Mouse (Mus musculus) brain, adult 2 months (tissue): ENCODE data around the gene Fancc.

ENCODE experiments used
- DNase-seq: peaks from one replicate; pipeline ENCODE4 v3.0.0; 2011; ENCODE audit warnings: low read depth, low spot score

Fancc gene

GRCm38 (mm10) chr13:63421225-63421624 is 75.9 kb downstream of the Fancc start:
- peak; percentile 20 for DNase-seq

GRCm38 (mm10) chr13:63418148-63418547 is 78.9 kb downstream of the Fancc start:
- DNase-seq: peak; percentile 14

- DNase-seq: no peak
These were observed 80.3 kb downstream of the Fancc start for GRCm38 (mm10) chr13:63416824-63417223.

DNA sequence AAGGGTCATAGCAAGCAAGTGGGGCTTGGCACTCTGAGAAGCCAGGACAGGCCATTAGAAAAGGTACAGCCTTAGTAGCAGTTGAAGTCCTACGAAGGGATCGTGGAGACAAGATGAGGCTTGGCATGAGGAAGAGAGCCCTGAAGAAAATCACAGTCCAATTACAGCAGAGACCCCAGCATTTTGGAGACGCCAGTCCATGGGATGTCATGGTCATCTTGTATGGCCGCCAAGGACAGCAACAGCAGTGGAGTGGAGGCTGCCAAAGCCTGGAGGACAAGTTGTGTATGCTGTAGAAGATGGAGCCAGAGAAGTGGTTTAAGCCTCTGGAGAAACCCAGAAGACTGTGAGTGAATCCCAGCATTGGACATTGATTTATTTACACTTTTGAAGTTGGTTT is 84.4 kb downstream of the Fancc start:
- no peak for DNase-seq

GRCm38 (mm10) chr13:63411310-63412022 is 85.6 kb downstream of the Fancc start:
- DNase-seq: peak; percentile 29

GRCm38 (mm10) chr13:63410578-63411298 is 86.3 kb downstream of the Fancc start:
- no peak for DNase-seq

GRCm38 (mm10) chr13:63405151-63405550 is 91.9 kb downstream of the Fancc start:
- no peak for DNase-seq

- no peak for DNase-seq
These were observed 92.4 kb downstream of the Fancc start for GRCm38 (mm10) chr13:63404657-63405056.

- peak; percentile 86 for DNase-seq
These were observed 94.3 kb downstream of the Fancc start for GRCm38 (mm10) chr13:63402823-63403222.

DNA sequence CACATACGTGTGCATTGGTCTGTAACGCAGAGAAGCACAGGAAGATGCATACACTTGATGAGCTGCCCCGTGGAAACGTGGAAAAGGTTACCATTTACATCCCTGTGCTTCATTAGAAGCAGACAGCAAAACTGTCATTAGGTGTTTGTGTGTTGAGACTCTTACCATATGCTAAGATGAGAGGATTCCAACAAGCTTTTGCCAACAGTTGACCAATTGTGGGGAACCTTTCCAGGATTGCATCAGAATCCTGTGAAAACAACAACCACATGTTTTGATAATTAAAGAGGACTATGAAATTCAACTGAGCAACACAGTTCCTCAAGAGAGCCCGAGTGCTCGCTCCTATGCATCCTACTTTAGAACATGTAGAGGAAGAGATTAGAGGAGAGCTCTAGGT is 97.0 kb downstream of the Fancc start:
- peak; percentile 86 for DNase-seq

DNA sequence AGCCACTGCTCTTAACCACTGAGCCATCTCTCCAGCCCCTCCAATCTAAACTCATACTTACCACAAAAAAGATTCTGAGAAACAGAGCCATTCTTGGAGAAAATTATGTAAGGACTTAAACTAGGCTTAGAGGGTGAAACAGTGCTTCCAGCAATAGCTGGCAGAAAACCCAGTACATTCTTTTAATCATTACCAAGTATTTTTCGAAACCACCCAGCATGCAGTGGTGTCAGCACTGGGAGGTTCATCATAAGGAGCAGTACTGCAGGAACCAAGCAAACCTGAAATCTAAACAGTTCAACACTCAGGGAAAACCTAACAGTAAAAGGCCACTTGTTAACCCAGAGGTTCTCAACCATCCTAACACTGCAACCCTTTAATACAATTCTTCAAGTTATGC is 99.7 kb downstream of the Fancc start:
- DNase-seq: no peak

GRCm38 (mm10) chr13:63394304-63395063 is 102.6 kb downstream of the Fancc start:
- no peak for DNase-seq

- DNase-seq: peak; percentile 92
These were observed 111.8 kb downstream of the Fancc start for GRCm38 (mm10) chr13:63385234-63385633.

- DNase-seq: peak; percentile 22
These were observed 112.3 kb downstream of the Fancc start for GRCm38 (mm10) chr13:63384775-63385174.

GRCm38 (mm10) chr13:63382206-63382605 is 114.9 kb downstream of the Fancc start:
- DNase-seq: no peak

- DNase-seq: no peak
These were observed 123.5 kb downstream of the Fancc start for GRCm38 (mm10) chr13:63373460-63374166.

DNA sequence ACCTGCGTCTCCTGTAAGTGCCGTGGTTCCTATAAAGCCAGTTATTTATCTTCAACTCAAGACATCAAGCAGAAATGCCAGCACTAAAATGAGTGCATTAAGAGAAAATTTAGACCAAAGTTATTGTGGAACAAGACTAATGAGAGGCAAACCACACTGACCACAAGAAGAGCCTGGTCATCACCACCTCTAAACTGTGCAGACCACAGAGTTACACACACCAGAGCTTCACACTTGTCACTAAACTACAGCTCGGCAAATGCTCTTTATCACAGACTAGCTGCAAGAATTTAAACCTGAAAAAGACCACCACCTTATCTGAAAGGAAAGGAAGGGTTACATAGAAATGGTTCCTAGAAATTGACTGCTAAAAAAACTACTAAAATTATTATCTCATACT is 135.3 kb downstream of the Fancc start:
- no peak for DNase-seq

DNA sequence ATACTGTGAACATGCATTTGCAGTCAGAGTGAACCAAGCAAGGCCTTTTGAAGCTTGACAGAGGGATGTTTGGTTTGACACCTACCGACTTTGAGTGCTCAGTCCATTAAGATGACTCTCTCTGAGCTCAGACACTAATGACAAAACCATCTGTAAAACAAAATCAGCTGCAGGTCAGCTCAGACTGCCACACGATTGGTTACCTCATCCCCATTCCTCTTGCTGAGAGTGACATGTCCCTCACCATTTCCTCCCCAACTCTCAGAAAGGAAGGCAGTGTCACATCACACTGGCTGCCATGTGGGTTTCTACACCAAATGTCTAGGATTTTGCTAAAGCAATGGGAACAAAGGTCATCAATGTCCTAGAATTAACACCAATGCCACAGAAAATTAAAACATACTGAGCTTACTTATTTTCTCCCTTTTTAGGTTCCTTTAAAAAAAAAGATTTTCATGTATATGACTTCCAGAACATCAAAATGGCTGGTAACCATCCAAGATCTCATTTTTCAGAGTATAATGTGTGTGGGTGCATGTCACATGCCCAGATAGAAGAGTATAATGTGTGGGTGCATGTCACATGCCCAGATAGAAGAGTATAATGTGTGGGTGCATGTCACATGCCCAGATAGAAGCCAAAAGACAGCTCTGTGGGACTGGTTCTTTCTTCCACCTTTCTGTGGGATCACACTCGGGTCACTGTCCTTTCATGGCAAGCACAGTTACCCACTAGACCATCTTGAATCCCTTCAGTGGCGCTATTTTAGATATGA is 136.8 kb downstream of the Fancc start:
- DNase-seq: no peak

DNA sequence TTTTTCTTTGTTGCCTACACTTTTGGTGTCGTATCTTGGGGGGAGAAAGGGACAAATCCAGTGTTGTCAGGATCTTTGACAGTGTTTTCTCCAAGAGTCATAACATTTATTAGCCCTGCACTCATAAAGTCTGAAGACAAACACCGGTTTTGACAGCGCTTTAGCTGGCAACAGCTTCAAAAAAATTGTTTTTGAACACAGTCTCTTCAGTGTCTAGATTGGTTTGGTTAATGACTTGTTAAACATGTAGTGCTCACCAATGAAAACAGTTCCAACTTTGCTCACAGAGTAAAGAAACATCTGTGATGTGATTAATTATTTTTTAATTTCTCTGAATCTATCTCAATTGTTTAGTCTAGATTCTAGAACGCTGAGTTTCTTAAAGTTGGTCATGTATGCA is 137.7 kb downstream of the Fancc start:
- no peak for DNase-seq

GRCm38 (mm10) chr13:63356558-63356957 is 140.5 kb downstream of the Fancc start:
- DNase-seq: peak; percentile 85

DNA sequence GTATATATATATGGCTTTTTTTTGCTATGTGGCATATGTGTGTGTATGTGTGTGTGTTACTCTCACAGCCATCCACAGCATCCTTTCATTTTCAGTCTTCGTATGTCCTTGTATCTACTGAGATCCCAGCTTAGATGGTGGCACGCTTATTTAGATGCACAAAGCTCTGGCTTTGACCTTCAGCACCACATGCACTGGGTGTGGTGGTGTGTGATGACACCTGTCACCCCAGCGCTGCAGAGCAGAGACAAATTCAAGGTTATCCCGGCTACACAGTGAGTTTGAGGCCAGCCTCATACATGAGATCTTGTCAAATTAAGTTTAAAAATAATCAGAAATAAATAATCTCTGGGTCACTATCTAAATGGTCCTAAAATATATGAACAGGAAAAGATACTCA is 141.0 kb downstream of the Fancc start:
- DNase-seq: no peak
